Mouse (Mus musculus) kidney, postnatal 4 days (tissue): Measurements from ENCODE around the gene Pakap.
A peak's percentile ranks its signal among the peaks of the same experiment; 100 is the strongest.

Experiments used
- DNase-seq, 2 experiments: peaks; one replicate each; pipeline ENCODE4 v3.0.0; 2021; ENCODE audit warnings: mixed read lengths in 2 of 2

The Pakap gene

GRCm38 (mm10) chr4:57920522-57920921 lies 352.5 kb downstream of the Pakap start:
- no peak for DNase-seq

GRCm38 (mm10) chr4:57922171-57922570 lies 354.2 kb downstream of the Pakap start:
- DNase-seq: no peak

GRCm38 (mm10) chr4:57924556-57925071 lies 356.6 kb downstream of the Pakap start:
- DNase-seq: no peak

- peak; percentile 21 to 40 for DNase-seq
Observed at GRCm38 (mm10) chr4:57927464-57928205, 359.7 kb downstream of the Pakap start.

- DNase-seq: no peak
Observed at GRCm38 (mm10) chr4:57930559-57931170, 362.7 kb downstream of the Pakap start.

GRCm38 (mm10) chr4:57934181-57934580 lies 366.2 kb downstream of the Pakap start:
- DNase-seq: no peak

- DNase-seq: no peak
Observed at GRCm38 (mm10) chr4:57937292-57937691, 369.3 kb downstream of the Pakap start.

- DNase-seq: no peak
Observed at GRCm38 (mm10) chr4:57940631-57941030, 372.7 kb downstream of the Pakap start.

GRCm38 (mm10) chr4:57942892-57943291 lies 374.9 kb downstream of the Pakap start:
- no peak for DNase-seq
